Mouse (Mus musculus) cerebral cortex, adult 2 months (tissue): Measurements from ENCODE around the gene Serinc5.

ENCODE experiments used
- WGBS: fragments of 180-500 bp; shearing (Covaris S2); methylation state at CpG from one replicate; pipeline ENCODE4 v1.1.7; 2018; 5-methylcytosine and 5-hydroxymethylcytosine counted together

Serinc5 gene

DNA sequence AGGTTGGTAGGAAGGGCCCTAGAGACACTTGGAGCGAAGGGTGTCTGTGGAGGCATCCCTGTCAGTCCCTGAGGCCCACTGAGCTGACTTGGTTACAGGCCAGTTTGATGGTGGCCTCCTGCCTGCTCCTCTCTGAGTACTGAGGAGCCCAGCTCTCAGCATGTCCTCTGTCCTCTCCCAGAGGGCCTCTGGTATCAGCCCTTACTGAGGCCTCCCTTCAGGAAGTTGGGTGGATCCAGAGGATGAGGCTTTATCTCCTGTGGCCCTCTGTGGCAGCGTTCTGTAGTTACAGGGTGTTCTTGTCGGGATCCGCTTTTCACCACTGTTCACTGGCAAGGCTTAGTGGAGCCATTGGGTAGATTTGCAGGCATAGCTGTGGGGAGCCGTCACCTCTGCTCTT, 132.4 kb downstream of the Serinc5 start:
- WGBS, result 93% methylated on average over 5 of the region's 5 CpGs

DNA sequence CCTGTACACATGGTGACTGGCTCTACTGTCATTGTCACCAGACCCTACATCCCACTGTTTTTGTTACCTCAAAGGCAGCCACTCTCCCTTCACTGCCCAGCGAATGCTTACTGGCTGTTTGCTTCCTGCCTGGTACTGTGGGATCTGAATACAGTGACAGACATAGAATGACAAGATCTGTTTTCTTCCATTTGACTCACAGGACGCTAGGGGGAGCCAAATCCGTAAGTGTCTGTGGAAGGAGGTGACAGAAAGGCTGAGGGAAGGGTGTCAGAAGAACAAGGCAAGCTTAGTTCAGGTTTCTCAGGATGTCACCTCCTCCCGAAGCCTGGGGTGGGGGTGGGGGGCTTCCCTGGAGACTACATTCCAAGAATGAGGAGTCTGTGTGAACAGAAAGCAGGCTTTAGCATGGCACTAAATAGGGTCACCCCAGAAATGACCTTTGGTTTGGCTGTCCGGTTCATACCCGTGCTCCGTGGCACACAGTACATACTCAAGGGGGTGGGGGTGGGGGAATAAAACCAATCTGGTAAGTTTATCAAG, 140.2 kb downstream of the Serinc5 start:
- WGBS, result 3% methylated on average over 7 of the region's 7 CpGs

DNA sequence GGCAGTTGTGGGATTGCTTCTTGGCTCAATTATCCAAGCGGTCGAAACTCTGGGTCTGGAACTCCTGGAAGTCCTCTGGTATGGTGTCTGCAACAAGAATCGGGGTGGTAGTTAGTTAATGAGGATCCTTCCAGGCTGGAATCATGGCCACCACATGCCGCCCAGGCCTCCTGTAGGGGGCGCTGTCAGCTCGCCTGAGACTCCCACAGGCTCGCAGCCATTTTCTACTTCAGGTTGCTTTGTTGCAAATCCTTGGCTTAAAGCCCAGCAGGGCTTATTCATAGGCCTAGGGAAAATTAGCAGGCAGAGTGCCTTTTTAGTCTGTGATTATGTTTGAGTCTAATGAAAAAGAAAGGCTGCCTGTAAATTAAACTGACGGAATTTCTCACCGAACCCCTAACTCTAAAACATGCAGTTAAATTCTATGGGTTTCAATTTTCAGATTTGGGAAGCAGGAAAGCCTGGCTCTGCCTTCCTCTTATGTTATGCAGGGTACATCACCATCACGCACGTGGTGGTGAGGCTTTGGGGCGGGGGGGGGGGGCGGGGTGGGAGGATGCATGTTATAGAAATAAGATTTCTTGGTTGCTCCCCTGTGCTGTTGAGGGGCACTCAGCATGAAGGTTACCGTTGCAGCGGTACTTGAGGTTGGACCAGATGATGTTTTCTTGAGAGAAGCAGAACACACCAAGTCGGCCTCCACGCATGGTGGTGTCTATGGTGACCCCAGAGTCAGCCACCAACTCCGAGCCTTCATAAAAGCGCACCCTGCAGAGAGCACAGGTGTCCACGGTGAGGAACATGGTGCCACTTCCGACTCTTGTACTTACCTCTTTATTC, 141.1 kb downstream of the Serinc5 start:
- 33% methylated on average over 21 of the region's 21 CpGs for WGBS

DNA sequence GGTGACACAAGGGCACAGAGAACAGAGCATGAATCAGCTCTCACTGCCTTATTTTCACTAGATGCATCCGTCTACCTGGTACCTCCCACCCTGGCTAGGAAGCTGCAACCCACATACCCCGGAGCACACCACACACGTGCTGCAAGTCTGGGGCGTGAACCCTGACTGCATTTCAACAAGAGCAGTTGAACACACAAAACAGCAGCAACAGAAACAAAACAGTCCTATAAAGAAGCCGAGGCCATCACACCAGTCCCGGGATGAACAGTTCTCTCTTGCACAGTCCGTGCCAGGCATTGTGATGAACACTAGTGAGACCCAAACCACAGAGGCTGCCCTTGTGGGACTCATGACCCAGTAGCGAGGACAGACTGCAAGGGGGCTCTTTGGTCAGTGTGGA, 142.8 kb downstream of the Serinc5 start:
- 79% methylated on average over 8 of the region's 8 CpGs for WGBS

DNA sequence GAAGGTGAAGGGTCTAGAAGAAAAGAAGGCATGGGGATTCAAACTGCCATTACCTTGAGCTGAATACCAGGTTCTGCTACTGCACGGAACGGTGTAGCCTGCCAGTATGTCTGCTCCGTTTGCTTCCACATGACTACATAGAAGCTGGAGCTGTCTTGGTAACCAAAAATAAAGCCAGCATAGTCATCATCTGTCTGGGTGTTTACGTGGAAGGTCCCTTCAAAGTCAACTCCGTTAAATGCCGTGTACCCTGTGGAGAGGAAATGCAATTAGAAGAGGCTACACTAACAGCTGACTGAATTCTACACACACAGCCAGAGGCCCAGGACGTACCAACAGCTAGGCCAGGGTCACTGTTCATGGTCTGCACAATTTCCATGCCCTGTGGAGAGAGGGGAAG, 144.1 kb downstream of the Serinc5 start:
- 47% methylated on average over 7 of the region's 7 CpGs for WGBS

DNA sequence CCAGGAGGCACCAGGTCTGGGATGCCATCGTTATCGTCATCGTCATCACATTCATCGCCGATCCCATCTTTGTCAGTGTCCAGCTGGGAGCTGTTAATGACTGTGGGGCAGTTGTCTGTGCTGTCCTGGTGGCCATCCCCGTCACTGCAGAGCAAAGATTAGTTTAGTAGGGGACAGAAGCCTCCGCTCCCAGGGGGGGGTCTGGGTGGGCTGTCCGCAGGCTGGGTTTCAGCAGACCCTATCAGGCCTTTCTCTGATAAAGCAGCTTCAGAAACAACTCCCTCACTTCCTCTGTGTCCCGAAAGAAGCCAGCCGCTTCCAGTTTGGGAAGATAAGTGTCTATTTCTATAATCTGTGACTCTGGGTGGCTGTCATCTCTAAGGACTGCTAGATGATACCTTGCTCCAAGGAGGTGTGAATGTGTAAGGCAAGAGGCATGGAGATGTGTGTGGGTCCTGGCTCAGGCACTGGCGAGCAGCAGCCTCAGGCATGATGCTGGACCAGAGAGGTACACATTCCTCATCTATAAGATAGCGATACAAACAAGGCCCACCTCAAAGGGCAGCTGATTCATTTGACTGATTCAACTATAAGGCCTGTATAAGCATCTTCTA, 147.2 kb downstream of the Serinc5 start:
- 88% methylated on average over 12 of the region's 12 CpGs for WGBS

DNA sequence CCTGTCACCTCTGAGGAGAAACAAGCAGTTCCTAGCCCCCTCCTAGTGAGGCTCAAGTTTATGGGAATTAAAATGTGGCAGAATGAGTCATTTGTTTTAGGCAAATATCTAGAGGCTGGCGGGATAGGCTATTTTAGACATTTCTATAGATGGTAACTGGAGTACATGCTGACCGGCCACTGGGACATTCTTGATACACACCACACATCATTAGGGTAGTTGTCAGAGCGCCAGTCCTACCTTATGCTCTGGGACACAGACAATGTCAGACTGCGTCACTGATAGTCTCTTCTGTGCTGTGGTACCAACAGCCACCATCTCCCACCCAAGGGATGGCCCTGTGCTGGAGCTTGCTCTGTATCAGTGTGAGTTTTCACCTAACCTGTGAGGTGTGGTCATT, 148.2 kb downstream of the Serinc5 start:
- WGBS, result 59% methylated on average over 4 of the region's 4 CpGs

DNA sequence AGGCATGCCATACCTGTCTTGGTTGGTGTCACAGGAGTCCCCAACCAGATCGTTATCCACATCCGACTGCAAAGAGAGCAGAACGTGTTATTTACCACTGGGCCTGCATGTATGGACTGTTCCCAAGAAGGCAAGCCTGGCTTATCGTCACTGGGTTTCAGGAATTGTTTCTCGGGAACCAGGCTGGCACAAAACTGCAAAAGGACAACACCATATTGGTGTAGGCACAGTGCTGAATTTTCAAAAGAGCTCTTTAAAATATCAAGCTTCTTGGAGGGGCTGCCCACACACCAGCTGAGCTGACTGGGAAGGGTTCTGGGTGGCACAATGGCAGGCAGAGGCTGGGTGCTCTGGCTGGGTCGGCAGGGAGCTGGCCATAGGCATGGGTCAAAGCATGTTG, 149.6 kb downstream of the Serinc5 start:
- WGBS, result 44% methylated on average over 6 of the region's 6 CpGs
